ENCODE assay signal across 19 mouse cellular contexts in genomic region chr15:10739279-10739678, GRCm38 (mm10). TPM values are rescaled to one million over a fixed set of nuclear protein-coding genes. Genes with fewer than 3 reads are reported as not detected.
DNase-seq lines count a peak whose midpoint lies in the region; ATAC-seq and TF ChIP-seq lines count a peak whose summit lies in the region.
"Had no signal": no experiment of that assay in that cellular context is flagged by ENCODE, and none has a peak within 500 bp of the region (broad histone marks: within the 10 kb centered on the region; RNA-seq: fewer than 3 reads in every experiment).

No protein-coding gene starts in this region.

- no peaks in the 10 kb centered on the region for H3K36me3 ChIP-seq in kidney, adult 2 months (ENCODE audit: control insufficient read depth, insufficient read depth, low read length)
- no peaks in the 10 kb centered on the region for H3K36me3 ChIP-seq in kidney, embryonic 16.5 days (ENCODE audit: insufficient read depth, low read length)
- no peaks in the 10 kb centered on the region for H3K36me3 ChIP-seq in lung, embryonic 16.5 days (ENCODE audit: control insufficient read depth, insufficient read depth, low read length)
- H3K36me3 ChIP-seq in limb, embryonic 15.5 days = no peaks in the 10 kb centered on the region
- H3K36me3 ChIP-seq: heart, embryonic 13.5 days; hindbrain, embryonic 15.5 days; limb, embryonic 13.5 days; midbrain, embryonic 15.5 days had no signal

- H3K9me3 ChIP-seq in kidney, embryonic 16.5 days (ENCODE audit: low read length) = no peaks in the 10 kb centered on the region
- H3K9me3 ChIP-seq in lung, embryonic 16.5 days (ENCODE audit: control insufficient read depth, low read length) = no peaks in the 10 kb centered on the region
- H3K9me3 ChIP-seq in limb, embryonic 15.5 days = no peaks in the 10 kb centered on the region
- H3K9me3 ChIP-seq: heart, embryonic 13.5 days; hindbrain, embryonic 15.5 days; limb, embryonic 13.5 days; megakaryocyte, embryonic 14.5 days; midbrain, embryonic 15.5 days had no signal

- H3K27ac ChIP-seq in kidney, adult 2 months (ENCODE audit: insufficient read depth, low read depth, low read length) = peak overlapping the region; percentile 63; the same call in 1 of the 2 replicates
- no peak overlapping the region for H3K27ac ChIP-seq in kidney, embryonic 16.5 days (ENCODE audit: low read length)
- peak overlapping the region; percentile 88 for H3K27ac ChIP-seq in lung, embryonic 16.5 days (ENCODE audit: low read length)
- peak overlapping the region; percentile 72 for H3K27ac ChIP-seq in limb, embryonic 15.5 days
- H3K27ac ChIP-seq: heart, embryonic 13.5 days; hindbrain, embryonic 15.5 days; limb, embryonic 13.5 days; midbrain, embryonic 15.5 days had no signal

- ATAC-seq in kidney, embryonic 16.5 days (ENCODE audit: low FRiP score, low TSS enrichment) = no peak
- no peak; the same call in 1 of the 2 replicates for ATAC-seq in lung, embryonic 16.5 days (ENCODE audit: low read depth)
- ATAC-seq in limb, embryonic 15.5 days (ENCODE audit: insufficient number of reproducible peaks, low FRiP score, low TSS enrichment, low read depth) = no peak
- ATAC-seq: forebrain, embryonic 16.5 days; midbrain, embryonic 15.5 days had no signal

- H3K9ac ChIP-seq in kidney, embryonic 16.5 days (replicated peaks; ENCODE audit: low read length) = no peak overlapping the region
- H3K9ac ChIP-seq in lung, embryonic 16.5 days (ENCODE audit: low read length) = no peak overlapping the region
- no peak overlapping the region for H3K9ac ChIP-seq in limb, embryonic 15.5 days
- H3K9ac ChIP-seq: heart, embryonic 13.5 days; hindbrain, embryonic 15.5 days; limb, embryonic 13.5 days; midbrain, embryonic 15.5 days had no signal

- no peak overlapping the region for H3K4me3 ChIP-seq in kidney, adult 2 months (ENCODE audit: insufficient read depth, low read depth, low read length)
- no peak overlapping the region for H3K4me3 ChIP-seq in kidney, embryonic 16.5 days (ENCODE audit: low read length)
- no peak overlapping the region for H3K4me3 ChIP-seq in lung, embryonic 16.5 days (ENCODE audit: low read length)
- H3K4me3 ChIP-seq in limb, embryonic 15.5 days = no peak overlapping the region
- H3K4me3 ChIP-seq: heart, embryonic 13.5 days; hindbrain, embryonic 15.5 days; limb, embryonic 13.5 days; megakaryocyte, embryonic 14.5 days; midbrain, embryonic 15.5 days; myocyte had no signal

- H3K27me3 ChIP-seq in kidney, adult 2 months (replicated peaks; ENCODE audit: control insufficient read depth, insufficient read depth, low read length) = no peaks in the 10 kb centered on the region; the same call in 1 of the 2 replicates
- no peaks in the 10 kb centered on the region for H3K27me3 ChIP-seq in kidney, embryonic 16.5 days (ENCODE audit: insufficient read depth, low read length)
- no peaks in the 10 kb centered on the region for H3K27me3 ChIP-seq in lung, embryonic 16.5 days (ENCODE audit: control insufficient read depth, insufficient read depth, low read depth, low read length)
- no peaks in the 10 kb centered on the region for H3K27me3 ChIP-seq in limb, embryonic 15.5 days
- H3K27me3 ChIP-seq: hindbrain, embryonic 15.5 days; limb, embryonic 13.5 days; midbrain, embryonic 15.5 days had no signal

- no peak overlapping the region for H3K4me2 ChIP-seq in kidney, embryonic 16.5 days (replicated peaks; ENCODE audit: low read depth, low read length)
- H3K4me2 ChIP-seq in lung, embryonic 16.5 days (ENCODE audit: low read depth, low read length) = no peak overlapping the region
- H3K4me2 ChIP-seq in limb, embryonic 15.5 days = no peak overlapping the region
- H3K4me2 ChIP-seq: heart, embryonic 13.5 days; hindbrain, embryonic 15.5 days; limb, embryonic 13.5 days; midbrain, embryonic 15.5 days had no signal

- DNase-seq in kidney, adult 2 months = no peak
- no peak for DNase-seq in lung, postnatal 4 days
- DNase-seq in B cell, adult 2 months = no peak
- DNase-seq in urinary bladder, postnatal 10 days (ENCODE audit: low spot score) = no peak
- DNase-seq: cerebellum, adult 8-10 months; heart, postnatal 4 days; kidney, adult 18-20 months; kidney, postnatal 36 days; spleen, adult 18-20 months had no signal

- 43% methylated on average over 1 of the region's 1 CpGs for WGBS in kidney, adult 2 months
- 56% methylated on average over 1 of the region's 1 CpGs for WGBS in kidney, embryonic 16.5 days
- WGBS in lung, embryonic 16.5 days = 7% methylated on average over 1 of the region's 1 CpGs
- 16% methylated on average over 1 of the region's 1 CpGs for WGBS in limb, embryonic 15.5 days

- TF ChIP-seq CTCF in kidney, adult 2 months (conservative IDR thresholded peaks at IDR 0.05; ENCODE audit: insufficient read depth, insufficient read length, low read depth, low read length) = no peak

- H3K4me1 ChIP-seq in kidney, adult 2 months (ENCODE audit: control insufficient read depth, insufficient read depth, low read length) = peaks cover 6% of the 10 kb centered on the region; the same call in 1 of the 2 replicates
- H3K4me1 ChIP-seq in kidney, embryonic 16.5 days (ENCODE audit: insufficient read depth, low read length) = peaks cover 8% of the 10 kb centered on the region
- H3K4me1 ChIP-seq in lung, embryonic 16.5 days (replicated peaks; ENCODE audit: control insufficient read depth, insufficient read depth, low read length) = peaks cover 17% of the 10 kb centered on the region
- peaks cover 12% of the 10 kb centered on the region for H3K4me1 ChIP-seq in limb, embryonic 15.5 days
- H3K4me1 ChIP-seq: hindbrain, embryonic 15.5 days; midbrain, embryonic 15.5 days had no signal

- no peak for TF ChIP-seq POLR2A in kidney, adult 2 months (IDR thresholded peaks at IDR 0.05; ENCODE audit: low read depth, low read length)

RNA-seq across cellular contexts. Expression of gene Rai14, which starts 24.9 kb away (rescaled TPM):
- polyA plus RNA-seq in kidney, adult 2 months (2012; rRNA removed) = 7.2 and 8.9 TPM in 2 replicates
- polyA plus RNA-seq in kidney, embryonic 16.5 days (2015; fragmentation: Nextera tagmentation; extraction: Ambion mirVana) = 60.6 and 69.6 TPM in 2 replicates
- 80.9 and 84.2 TPM in 2 replicates for polyA plus RNA-seq in lung, embryonic 16.5 days (2015; fragmentation: Nextera tagmentation; extraction: Ambion mirVana)
- polyA plus RNA-seq in limb, embryonic 15.5 days (2015; fragmentation: Nextera tagmentation; extraction: Ambion mirVana) = 48.2 and 56.9 TPM in 2 replicates
